Mouse (Mus musculus): ENCODE results near the gene Utp4.

DNA sequence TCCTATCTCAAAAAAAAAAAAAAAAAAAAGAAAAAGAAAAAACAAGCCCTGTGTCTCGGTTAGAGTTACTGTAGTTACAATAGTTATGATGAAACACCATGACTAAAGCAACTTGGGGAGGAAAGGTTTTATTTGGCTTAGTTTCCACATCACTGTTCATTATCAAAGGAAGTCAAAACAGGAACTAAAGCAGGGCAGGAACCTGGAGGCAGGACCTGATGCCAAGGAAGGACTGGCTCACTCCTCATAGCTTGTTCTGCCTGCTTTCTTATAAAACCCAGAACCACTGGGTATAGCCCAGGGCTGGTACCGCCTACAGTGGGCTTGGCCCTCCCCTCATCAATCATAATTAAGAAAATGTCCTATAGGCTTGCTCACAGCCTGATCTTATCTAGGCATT lies 66.2 kb downstream of the Utp4 start:
- TF ChIP-seq CTCF (IDR thresholded peaks at IDR 0.05; ENCODE audit: low read depth) (no peak), EP300 (IDR thresholded peaks at IDR 0.05; ENCODE audit: low read depth) (no peak)
